Mouse (Mus musculus) T-cell, adult 66 days (primary cell): Measurements from ENCODE around the gene Limk1. TPM values are rescaled to one million over a fixed set of nuclear protein-coding genes. Genes with fewer than 3 reads are reported as not detected.

Experiments used
- total RNA-seq, 2 experiments: library from RNA; stranded (reverse); gene quantifications; 3 replicates in 1 of 2; 4 replicates in 1 of 2; pipeline ENCODE4 v1.2.4; 2023

Limk1 gene
- total RNA-seq: 10 to 100 TPM; 26.6 to 28.5 TPM

DNA sequence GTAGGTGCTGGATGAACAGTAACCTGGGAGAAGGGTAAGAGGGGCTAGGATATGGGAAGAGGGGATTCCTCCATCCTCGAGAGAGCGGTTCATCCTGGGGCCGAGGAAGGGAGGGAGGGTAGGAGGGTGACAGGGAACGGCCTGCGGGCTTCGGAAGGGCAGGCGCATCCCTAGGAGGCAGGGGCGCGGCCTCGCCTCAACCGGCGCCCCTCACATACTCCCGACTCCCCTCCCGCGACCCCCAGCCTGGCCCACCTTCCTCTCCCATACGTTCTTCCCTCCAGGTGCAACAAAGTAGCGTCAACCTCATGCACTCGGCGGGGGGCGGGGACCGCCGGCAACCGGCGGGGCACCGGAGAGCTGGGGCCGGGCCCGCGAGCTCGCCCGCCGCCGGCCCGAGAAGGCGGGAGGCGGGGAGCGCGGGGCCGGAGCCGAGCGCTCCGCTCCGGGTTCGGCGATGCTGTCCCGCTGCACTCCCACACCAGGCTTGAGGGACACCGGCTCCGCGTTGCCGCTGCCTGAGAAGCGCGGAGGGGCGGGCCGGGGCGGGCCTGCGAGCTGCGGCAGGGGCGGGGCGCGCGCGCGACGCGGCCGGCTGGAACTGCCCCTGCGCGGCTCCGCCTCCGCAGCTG lies at the start of gene Limk1:
Gene Limk1, minus strand, starts transcription at position 513 of the 632 bp plus-strand sequence.

GRCm38 (mm10) chr5:134639269-134639682 lies 49.1 kb downstream of the Limk1 start, which contains the start of gene Eif4h:
Eif4h (minus strand) TSS chr5:134639490.

GRCm38 (mm10) chr5:134614802-134615201 lies 73.6 kb downstream of the Limk1 start, which contains the start of gene Lat2:
Lat2 (minus strand) TSS chr5:134615025.

Other genes starting within 250 kb of the Limk1 start
- 10 to 100 TPM; 10.3 to 14.3 TPM for gene Gtf2ird1, start 231.9 kb downstream of the Limk1 start, total RNA-seq
- 1 to 10 TPM; 6.1 to 6.4 TPM for gene Clip2, start 136.2 kb downstream of the Limk1 start, total RNA-seq
- not detected for gene Syna, start 128.4 kb downstream of the Limk1 start, total RNA-seq
- 10 to 100 TPM; 63.0 to 71.5 TPM for gene Rfc2, start 107.2 kb downstream of the Limk1 start, total RNA-seq
- 10 to 100 TPM; 15.9 to 21.1 TPM for gene Lat2, start 73.6 kb downstream of the Limk1 start, total RNA-seq
- 100 to 1,000 TPM; 251 to 255 TPM for gene Eif4h, start 49.1 kb downstream of the Limk1 start, total RNA-seq
- gene Eln, start 58.7 kb upstream of the Limk1 start, total RNA-seq: not detected
- gene Tmem270, start 218.1 kb upstream of the Limk1 start, total RNA-seq: not detected
- not detected for gene Cldn13, start 226.9 kb upstream of the Limk1 start, total RNA-seq
- 10 to 100 TPM; 11.7 to 15.9 TPM for gene Mettl27, start 243.8 kb upstream of the Limk1 start, total RNA-seq